Mouse (Mus musculus) spleen, adult 2 months (tissue): Measurements from ENCODE around the gene Inpp4b.

ENCODE experiments used
- CTCF ChIP-seq: fragments of 200-500 bp; IDR thresholded peaks from 2 replicates; pipeline ENCODE4 v1.5.1; 2011; ENCODE audit warnings: mild to moderate bottlenecking, inconsistent platforms; ENCODE audit not compliant: insufficient read depth, insufficient read length, insufficient replicate concordance; ENCODE audit errors: extremely low read depth
- POLR2A ChIP-seq: fragments of 200-500 bp; IDR thresholded peaks from 2 replicates; pipeline ENCODE4 v1.6.1; 2011; ENCODE audit warnings: low read depth, low read length, inconsistent platforms

GRCm38 (mm10) chr8:81773305-81773965 lies 431.1 kb downstream of the Inpp4b start:
- TF ChIP-seq POLR2A = no peak; the same call in 1 of the 2 replicates
- TF ChIP-seq CTCF = no peak
